Mouse (Mus musculus): ENCODE data around the gene Thsd7b. TPM values are rescaled to one million over a fixed set of nuclear protein-coding genes. Genes with fewer than 3 reads are reported as not detected.

Gene Thsd7b
- polyA plus RNA-seq, 1 experiment from 2014 or later: 19.6 TPM

DNA sequence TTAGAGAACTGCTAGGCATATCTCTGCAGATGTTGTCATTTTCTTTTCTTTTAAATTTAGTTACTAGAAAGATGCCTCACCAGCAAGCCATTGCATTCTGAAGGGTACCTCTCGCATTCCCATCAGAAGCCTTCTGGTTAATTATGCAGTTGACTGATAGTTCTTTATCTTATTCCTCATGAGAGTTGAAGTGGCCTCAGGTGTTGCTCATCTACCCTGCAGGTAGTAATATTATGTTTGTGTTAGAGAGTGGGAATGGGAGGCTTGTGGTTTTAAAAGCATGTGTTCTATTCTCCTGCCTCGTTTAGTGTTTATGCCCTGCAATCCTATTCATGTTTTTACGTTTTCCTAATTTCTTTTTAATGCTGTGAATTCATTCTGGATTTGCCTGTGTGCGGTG is 265.9 kb downstream of the Thsd7b start:
- no peak overlapping the region for H3K4me2 ChIP-seq (ENCODE audit: low read depth)
- no peak for DNase-seq (ENCODE audit: low spot score)
- H3K27ac ChIP-seq (ENCODE audit: low read depth, low read length): no peak overlapping the region
- no peaks in the 10 kb centered on the region for H3K4me1 ChIP-seq (ENCODE audit: control insufficient read depth, insufficient read depth, low read length)
- WGBS: 92% methylated on average over 4 of the region's 4 CpGs
- no peaks in the 10 kb centered on the region for H3K36me3 ChIP-seq (ENCODE audit: control insufficient read depth, insufficient read depth, low read length)
- H3K4me3 ChIP-seq (ENCODE audit: low read depth, low read length): no peak overlapping the region
- no peak overlapping the region for H3K9ac ChIP-seq (ENCODE audit: low read length)
- no peaks in the 10 kb centered on the region for H3K27me3 ChIP-seq (ENCODE audit: control insufficient read depth, insufficient read depth, low read length)
- no peak for ATAC-seq (ENCODE audit: insufficient read depth, low FRiP score, low TSS enrichment)
- no peaks in the 10 kb centered on the region for H3K9me3 ChIP-seq (ENCODE audit: control insufficient read depth, low read length)

DNA sequence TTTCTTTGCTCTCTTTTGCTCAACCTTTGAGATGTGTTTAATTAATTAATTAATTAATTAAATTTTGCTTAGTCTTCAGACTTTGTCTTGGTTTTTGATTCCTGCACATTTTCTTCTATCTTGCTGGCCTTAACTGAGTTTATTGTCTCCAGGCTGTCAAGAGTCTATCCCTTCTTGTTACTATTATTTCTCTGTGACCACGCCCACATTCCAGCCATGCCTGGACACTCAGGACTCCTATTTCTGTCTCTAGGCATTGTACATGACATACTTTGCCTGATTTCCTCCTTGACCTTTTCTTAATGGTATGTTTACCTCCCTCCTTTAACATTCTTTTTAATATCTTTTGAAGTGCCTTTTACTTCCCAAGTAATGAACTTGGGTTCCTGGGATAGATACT is 267.6 kb downstream of the Thsd7b start:
- no peaks in the 10 kb centered on the region for H3K27me3 ChIP-seq (ENCODE audit: control insufficient read depth, insufficient read depth, low read length)
- no peak overlapping the region for H3K9ac ChIP-seq (ENCODE audit: low read length)
- WGBS: 69% methylated on average over 1 of the region's 1 CpGs
- no peaks in the 10 kb centered on the region for H3K36me3 ChIP-seq (ENCODE audit: control insufficient read depth, insufficient read depth, low read length)
- no peak overlapping the region for H3K4me3 ChIP-seq (ENCODE audit: low read depth, low read length)
- H3K4me2 ChIP-seq (ENCODE audit: low read depth): no peak overlapping the region
- H3K27ac ChIP-seq (ENCODE audit: low read depth, low read length): no peak overlapping the region
- H3K4me1 ChIP-seq (ENCODE audit: control insufficient read depth, insufficient read depth, low read length): no peaks in the 10 kb centered on the region
- ATAC-seq (ENCODE audit: insufficient read depth, low FRiP score, low TSS enrichment): no peak
- H3K9me3 ChIP-seq (ENCODE audit: control insufficient read depth, low read length): no peaks in the 10 kb centered on the region
- DNase-seq (ENCODE audit: low spot score): no peak

GRCm38 (mm10) chr1:129542563-129543146 is 269.6 kb downstream of the Thsd7b start:
- no peak overlapping the region for H3K27ac ChIP-seq (ENCODE audit: low read depth, low read length)
- H3K27me3 ChIP-seq (ENCODE audit: control insufficient read depth, insufficient read depth, low read length): no peaks in the 10 kb centered on the region
- no peak overlapping the region for H3K9ac ChIP-seq (ENCODE audit: low read length)
- 88% methylated on average over 3 of the region's 3 CpGs for WGBS
- H3K36me3 ChIP-seq (ENCODE audit: control insufficient read depth, insufficient read depth, low read length): no peaks in the 10 kb centered on the region
- H3K4me1 ChIP-seq (ENCODE audit: control insufficient read depth, insufficient read depth, low read length): no peaks in the 10 kb centered on the region
- ATAC-seq (ENCODE audit: insufficient read depth, low FRiP score, low TSS enrichment): no peak
- H3K4me2 ChIP-seq (ENCODE audit: low read depth): no peak overlapping the region
- H3K4me3 ChIP-seq (ENCODE audit: low read depth, low read length): no peak overlapping the region
- H3K9me3 ChIP-seq (ENCODE audit: control insufficient read depth, low read length): no peaks in the 10 kb centered on the region
- no peak for DNase-seq (ENCODE audit: low spot score)

DNA sequence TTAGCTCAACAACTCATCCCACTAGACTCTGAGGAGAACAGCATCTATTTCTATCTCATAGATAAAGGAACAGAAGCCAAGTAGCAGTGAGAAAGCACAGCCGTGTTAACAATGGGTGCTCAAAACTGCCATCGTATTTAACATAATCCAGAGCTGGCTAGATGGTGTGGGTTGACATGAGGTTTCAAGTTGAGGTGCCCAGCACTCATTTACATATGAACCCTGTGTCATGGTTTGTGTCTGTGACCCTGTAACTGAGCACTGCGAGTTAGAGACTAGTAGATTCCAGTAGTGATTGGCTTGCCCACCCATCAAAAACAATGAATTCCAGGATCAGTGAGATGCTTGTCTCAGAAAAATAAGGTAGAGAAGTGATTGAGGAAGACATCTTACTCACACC is 270.1 kb downstream of the Thsd7b start:
- no peak for DNase-seq (ENCODE audit: low spot score)
- ATAC-seq (ENCODE audit: insufficient read depth, low FRiP score, low TSS enrichment): no peak
- Histone ChIP-seq H3K27me3 (ENCODE audit: control insufficient read depth, insufficient read depth, low read length) (no peaks in the 10 kb centered on the region), H3K4me1 (ENCODE audit: control insufficient read depth, insufficient read depth, low read length) (no peaks in the 10 kb centered on the region), H3K4me2 (ENCODE audit: low read depth) (no peak overlapping the region), H3K36me3 (ENCODE audit: control insufficient read depth, insufficient read depth, low read length) (no peaks in the 10 kb centered on the region), H3K9me3 (ENCODE audit: control insufficient read depth, low read length) (no peaks in the 10 kb centered on the region), H3K9ac (ENCODE audit: low read length) (no peak overlapping the region), H3K27ac (ENCODE audit: low read depth, low read length) (no peak overlapping the region), H3K4me3 (ENCODE audit: low read depth, low read length) (no peak overlapping the region)
- WGBS: 80% methylated on average over 3 of the region's 3 CpGs

DNA sequence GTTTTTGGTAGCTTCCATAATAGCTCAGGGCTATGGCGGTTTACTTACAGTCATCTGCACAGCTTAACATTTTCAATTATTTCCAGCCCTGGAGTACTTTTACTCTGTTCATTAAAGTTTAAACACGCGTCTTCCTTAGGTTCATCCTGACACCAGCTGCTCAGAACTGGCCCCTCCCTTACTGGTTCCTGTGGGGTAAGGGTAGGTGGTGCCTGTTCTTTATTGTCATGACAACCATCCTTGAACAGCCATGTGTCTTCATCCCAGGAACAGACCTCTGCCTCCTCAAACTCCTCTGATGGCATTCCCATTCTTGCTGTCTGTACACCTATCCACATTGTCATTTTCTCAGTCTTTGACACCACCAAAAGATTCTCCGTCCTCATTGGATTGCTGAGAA is 285.0 kb downstream of the Thsd7b start:
- Histone ChIP-seq H3K4me2 (ENCODE audit: low read depth) (no peak overlapping the region), H3K4me3 (ENCODE audit: low read depth, low read length) (no peak overlapping the region), H3K9me3 (ENCODE audit: control insufficient read depth, low read length) (no peaks in the 10 kb centered on the region), H3K27ac (ENCODE audit: low read depth, low read length) (no peak overlapping the region), H3K36me3 (ENCODE audit: control insufficient read depth, insufficient read depth, low read length) (no peaks in the 10 kb centered on the region), H3K4me1 (ENCODE audit: control insufficient read depth, insufficient read depth, low read length) (no peaks in the 10 kb centered on the region), H3K27me3 (ENCODE audit: control insufficient read depth, insufficient read depth, low read length) (no peaks in the 10 kb centered on the region), H3K9ac (ENCODE audit: low read length) (no peak overlapping the region)
- DNase-seq (ENCODE audit: low spot score): no peak
- ATAC-seq (ENCODE audit: insufficient read depth, low FRiP score, low TSS enrichment): no peak
- WGBS: 88% methylated on average over 4 of the region's 4 CpGs

GRCm38 (mm10) chr1:129559137-129559536 is 286.0 kb downstream of the Thsd7b start:
- no peak for ATAC-seq (ENCODE audit: insufficient read depth, low FRiP score, low TSS enrichment)
- 84% methylated on average over 4 of the region's 4 CpGs for WGBS

GRCm38 (mm10) chr1:129559812-129560211 is 286.7 kb downstream of the Thsd7b start:
- 79% methylated on average over 3 of the region's 3 CpGs for WGBS
- Histone ChIP-seq H3K4me3 (ENCODE audit: low read depth, low read length) (no peak overlapping the region), H3K36me3 (ENCODE audit: control insufficient read depth, insufficient read depth, low read length) (no peaks in the 10 kb centered on the region), H3K9ac (ENCODE audit: low read length) (no peak overlapping the region), H3K27me3 (ENCODE audit: control insufficient read depth, insufficient read depth, low read length) (no peaks in the 10 kb centered on the region), H3K4me1 (ENCODE audit: control insufficient read depth, insufficient read depth, low read length) (no peaks in the 10 kb centered on the region), H3K9me3 (ENCODE audit: control insufficient read depth, low read length) (no peaks in the 10 kb centered on the region), H3K27ac (ENCODE audit: low read depth, low read length) (no peak overlapping the region), H3K4me2 (ENCODE audit: low read depth) (no peak overlapping the region)
- DNase-seq (ENCODE audit: low spot score) (no peak), ATAC-seq (ENCODE audit: insufficient read depth, low FRiP score, low TSS enrichment) (no peak)

More at GRCm38 (mm10) chr1:129559137-129559536, 286.0 kb downstream of the Thsd7b start:
- H3K4me1 ChIP-seq (ENCODE audit: control insufficient read depth, insufficient read depth, low read length): no peaks in the 10 kb centered on the region
- H3K4me2 ChIP-seq (ENCODE audit: low read depth): no peak overlapping the region
- no peaks in the 10 kb centered on the region for H3K36me3 ChIP-seq (ENCODE audit: control insufficient read depth, insufficient read depth, low read length)
- no peak overlapping the region for H3K4me3 ChIP-seq (ENCODE audit: low read depth, low read length)
- no peaks in the 10 kb centered on the region for H3K9me3 ChIP-seq (ENCODE audit: control insufficient read depth, low read length)
- H3K27me3 ChIP-seq (ENCODE audit: control insufficient read depth, insufficient read depth, low read length): no peaks in the 10 kb centered on the region
- DNase-seq (ENCODE audit: low spot score): no peak
- no peak overlapping the region for H3K9ac ChIP-seq (ENCODE audit: low read length)
- H3K27ac ChIP-seq (ENCODE audit: low read depth, low read length): no peak overlapping the region

- Histone ChIP-seq H3K27ac (ENCODE audit: low read depth, low read length) (no peak overlapping the region), H3K9ac (ENCODE audit: low read length) (no peak overlapping the region), H3K36me3 (ENCODE audit: control insufficient read depth, insufficient read depth, low read length) (no peaks in the 10 kb centered on the region), H3K9me3 (ENCODE audit: control insufficient read depth, low read length) (no peaks in the 10 kb centered on the region), H3K4me2 (ENCODE audit: low read depth) (no peak overlapping the region), H3K27me3 (ENCODE audit: control insufficient read depth, insufficient read depth, low read length) (no peaks in the 10 kb centered on the region), H3K4me3 (ENCODE audit: low read depth, low read length) (no peak overlapping the region), H3K4me1 (ENCODE audit: control insufficient read depth, insufficient read depth, low read length) (no peaks in the 10 kb centered on the region)
- ATAC-seq (ENCODE audit: insufficient read depth, low FRiP score, low TSS enrichment) (no peak), DNase-seq (ENCODE audit: low spot score) (no peak)
- 86% methylated on average over 1 of the region's 1 CpGs for WGBS
These were observed 289.6 kb downstream of the Thsd7b start for GRCm38 (mm10) chr1:129562707-129563106.

DNA sequence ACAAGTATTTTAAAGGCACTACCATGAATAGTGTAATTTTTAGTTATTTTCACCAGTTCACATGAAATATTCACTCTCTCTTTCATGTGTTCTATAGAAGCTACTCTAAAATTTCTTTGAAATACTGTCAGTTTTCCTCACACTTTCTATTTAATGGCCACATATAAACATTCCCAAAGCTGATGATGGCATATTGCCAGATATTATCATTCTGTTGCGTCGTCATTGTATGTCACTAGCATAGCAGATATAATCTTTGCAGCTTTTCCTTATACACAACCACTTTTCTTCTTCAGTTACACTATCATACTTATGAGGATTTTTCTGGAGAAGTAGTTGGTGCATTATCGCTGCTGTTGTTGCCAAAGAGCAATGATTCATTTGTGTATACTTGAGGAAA is 297.4 kb downstream of the Thsd7b start:
- ATAC-seq (ENCODE audit: insufficient read depth, low FRiP score, low TSS enrichment) (no peak), DNase-seq (ENCODE audit: low spot score) (no peak)
- no peak overlapping the region for H3K27ac ChIP-seq (ENCODE audit: low read depth, low read length)
- H3K36me3 ChIP-seq (ENCODE audit: control insufficient read depth, insufficient read depth, low read length): no peaks in the 10 kb centered on the region
- no peaks in the 10 kb centered on the region for H3K27me3 ChIP-seq (ENCODE audit: control insufficient read depth, insufficient read depth, low read length)
- no peaks in the 10 kb centered on the region for H3K9me3 ChIP-seq (ENCODE audit: control insufficient read depth, low read length)
- WGBS: 92% methylated on average over 3 of the region's 3 CpGs
- H3K4me3 ChIP-seq (ENCODE audit: low read depth, low read length): no peak overlapping the region
- H3K4me2 ChIP-seq (ENCODE audit: low read depth): no peak overlapping the region
- no peak overlapping the region for H3K9ac ChIP-seq (ENCODE audit: low read length)
- no peaks in the 10 kb centered on the region for H3K4me1 ChIP-seq (ENCODE audit: control insufficient read depth, insufficient read depth, low read length)

Data from neural tube, embryonic 11.5 days (tissue).